Mouse (Mus musculus) small intestine, adult 2 months (tissue): Measurements from ENCODE around the gene Dcaf17. TPM values are rescaled to one million over a fixed set of nuclear protein-coding genes. Genes with fewer than 3 reads are reported as not detected.

Experiments used
- H3K27ac ChIP-seq: fragments of 200-500 bp; 2 replicates; pipeline ENCODE4 v1.5.1; 2012; ENCODE audit warnings: low read depth, low read length, control low read depth, inconsistent platforms; ENCODE audit not compliant: insufficient read depth
- H3K27me3 ChIP-seq: fragments of 200-500 bp; 2 replicates; pipeline ENCODE4 v1.6.1; 2012; ENCODE audit warnings: mild to moderate bottlenecking, moderate library complexity, low read length, inconsistent platforms; ENCODE audit not compliant: control insufficient read depth, insufficient read depth
- H3K36me3 ChIP-seq: fragments of 200-500 bp; 2 replicates; pipeline ENCODE4 v1.6.1; 2012; ENCODE audit warnings: mild to moderate bottlenecking, low read length, control low read depth, inconsistent platforms; ENCODE audit not compliant: control insufficient read depth, insufficient read depth
- H3K4me1 ChIP-seq: fragments of 200-500 bp; 2 replicates; pipeline ENCODE4 v1.6.1; 2012; ENCODE audit warnings: low read length, inconsistent platforms, mixed read lengths; ENCODE audit not compliant: control insufficient read depth, insufficient read depth, insufficient read length
- H3K4me3 ChIP-seq: fragments of 200-500 bp; 2 replicates; pipeline ENCODE4 v1.5.1; 2012; ENCODE audit warnings: low read depth, mild to moderate bottlenecking, control low read depth, inconsistent platforms, low read length, moderate library complexity
- CTCF ChIP-seq: fragments of 200-500 bp; IDR thresholded peaks from 2 replicates; pipeline ENCODE4 v1.5.1; 2012; ENCODE audit warnings: low read depth, mild to moderate bottlenecking, control low read depth, inconsistent platforms, low read length, moderate library complexity, mixed read lengths; ENCODE audit not compliant: insufficient replicate concordance, insufficient read length; ENCODE audit errors: extremely low read depth
- POLR2A ChIP-seq: fragments of 200-500 bp; IDR thresholded peaks from 2 replicates; pipeline ENCODE4 v1.6.1; 2012; ENCODE audit warnings: low read depth, mild to moderate bottlenecking, control low read depth, inconsistent platforms, low read length, moderate library complexity
- WGBS: fragments of 180-500 bp; shearing (Covaris S2); methylation state at CpG from one replicate; pipeline ENCODE4 v1.1.7; 2018; 5-methylcytosine and 5-hydroxymethylcytosine counted together
- polyA plus RNA-seq: library from polyadenylated mRNA; depleted of rRNA; stranded (reverse); fragments of >200 nt; gene quantifications from 2 replicates; pipeline ENCODE4 v1.2.3, GENCODE M21; 2012

The Dcaf17 gene
- polyA plus RNA-seq, 1 experiment: 2.1 TPM

DNA sequence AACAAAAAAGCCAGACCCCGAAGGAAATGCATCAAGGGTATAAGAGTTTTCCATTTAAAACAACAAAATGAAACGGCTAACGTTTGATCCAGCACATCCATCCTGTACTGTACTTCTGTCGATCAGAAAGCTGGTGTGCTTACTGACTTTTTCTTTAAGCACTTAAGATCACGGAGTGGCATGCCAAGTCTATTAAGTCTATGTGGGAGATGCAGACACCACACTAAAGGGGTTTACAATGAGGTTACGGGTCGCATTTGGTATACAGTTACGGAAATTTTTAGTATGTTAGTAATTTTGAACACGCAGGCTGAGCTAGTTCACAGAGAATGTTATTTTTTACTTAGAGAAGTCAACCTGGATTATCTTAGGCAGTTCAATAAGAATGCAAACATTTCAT lies 412 bp upstream of the Dcaf17 start:
- no peaks in the 10 kb centered on the region for H3K27me3 ChIP-seq
- H3K27ac ChIP-seq: no peak overlapping the region
- peak overlapping the region; percentile 82; the same call in 1 of the 2 replicates for H3K4me3 ChIP-seq

DNA sequence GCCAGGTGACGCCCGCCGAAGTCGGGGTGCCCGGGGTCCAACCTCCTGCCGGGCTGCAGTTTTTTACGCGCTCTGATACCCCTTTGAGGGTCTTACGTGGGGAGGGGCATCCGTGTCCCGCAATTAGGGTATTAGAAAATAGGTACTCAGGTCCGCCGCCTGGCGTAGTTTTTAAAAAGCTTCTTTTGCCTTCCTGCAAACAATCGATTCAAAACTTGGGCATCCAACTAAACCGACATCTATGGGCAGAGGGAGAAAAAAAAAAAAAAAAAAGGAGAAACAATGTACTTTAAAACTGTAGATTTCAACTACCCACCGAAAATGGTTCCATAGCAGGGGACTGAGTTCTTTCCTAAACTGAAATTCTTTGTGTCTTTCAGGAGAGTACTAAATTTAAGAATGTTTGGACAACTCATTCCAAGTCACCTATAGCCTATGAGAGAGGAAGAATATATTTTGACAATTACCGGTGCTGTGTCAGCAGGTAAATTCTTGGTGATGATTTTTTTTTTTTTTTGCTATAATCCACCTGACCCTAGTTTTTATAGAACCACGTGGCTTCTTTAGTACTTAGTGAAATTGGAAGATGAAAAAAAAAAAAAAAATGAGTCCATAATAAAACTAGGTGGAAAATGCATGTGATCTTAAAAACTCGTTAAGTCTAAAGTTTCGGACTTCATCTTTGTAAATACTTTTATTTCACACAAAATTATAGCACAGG lies 1.1 kb downstream of the Dcaf17 start:
- TF ChIP-seq POLR2A (no peak), CTCF (peak; percentile 15; the same call in 1 of the 2 replicates)
- Histone ChIP-seq H3K36me3 (peaks cover 4% of the 10 kb centered on the region), H3K4me1 (no peaks in the 10 kb centered on the region), H3K27ac (peak overlapping the region; percentile 98), H3K4me3 (peak overlapping the region; percentile 82), H3K27me3 (no peaks in the 10 kb centered on the region)
- 9% methylated on average over 21 of the region's 21 CpGs for WGBS

More for the DNA sequence above, 412 bp upstream of the Dcaf17 start:
- 17% methylated on average over 9 of the region's 9 CpGs for WGBS
- Histone ChIP-seq H3K4me1 (no peaks in the 10 kb centered on the region), H3K36me3 (no peaks in the 10 kb centered on the region)
- TF ChIP-seq POLR2A (no peak), CTCF (no peak)

DNA sequence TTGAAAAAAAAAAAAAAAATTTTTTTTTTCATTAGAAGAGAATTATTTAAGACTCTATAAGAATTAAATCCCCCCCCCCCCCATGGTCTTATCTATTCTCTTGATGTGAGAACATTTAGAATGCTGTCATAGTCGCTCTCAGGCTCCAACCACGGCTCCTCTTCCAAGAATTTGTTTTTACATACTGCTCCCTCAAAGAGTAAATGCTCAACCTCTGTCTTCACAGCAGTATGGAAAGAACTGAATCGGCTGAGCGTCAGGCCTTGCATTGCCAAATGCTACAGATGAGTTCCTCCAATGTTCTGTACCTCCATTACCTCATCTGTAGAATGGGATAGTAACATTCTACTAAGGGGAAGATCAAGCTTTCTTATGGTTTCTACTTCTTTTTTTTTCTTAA lies 16.5 kb downstream of the Dcaf17 start:
- Histone ChIP-seq H3K4me3 (no peak overlapping the region), H3K4me1 (no peaks in the 10 kb centered on the region), H3K27me3 (no peaks in the 10 kb centered on the region), H3K27ac (no peak overlapping the region), H3K36me3 (peaks cover 15% of the 10 kb centered on the region)
- TF ChIP-seq POLR2A: no peak
- TF ChIP-seq CTCF: no peak
- 95% methylated on average over 4 of the region's 4 CpGs for WGBS

DNA sequence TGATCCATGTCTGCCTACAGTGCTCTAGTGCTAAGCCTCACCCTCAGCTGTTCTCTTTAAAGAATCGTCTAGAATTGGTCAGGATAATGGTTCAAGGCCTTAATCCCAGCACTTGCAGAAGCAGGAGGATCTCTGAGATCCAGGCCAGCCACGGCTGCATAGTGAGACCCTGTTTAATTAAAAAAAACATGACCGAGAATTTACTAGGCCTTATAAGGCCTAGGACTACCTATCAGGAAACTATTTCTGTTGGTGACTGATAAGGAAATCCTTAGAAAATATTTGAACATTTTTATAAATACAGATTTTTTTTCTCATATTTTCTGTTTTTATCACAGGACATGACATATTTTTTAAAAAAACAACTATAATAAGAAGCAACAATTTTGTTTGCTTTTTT lies 18.2 kb downstream of the Dcaf17 start:
- TF ChIP-seq CTCF (no peak), POLR2A (no peak)
- H3K4me1 ChIP-seq: no peaks in the 10 kb centered on the region
- H3K27ac ChIP-seq: no peak overlapping the region
- WGBS: 88% methylated on average over 3 of the region's 3 CpGs
- no peaks in the 10 kb centered on the region for H3K27me3 ChIP-seq
- H3K4me3 ChIP-seq: no peak overlapping the region
- H3K36me3 ChIP-seq: peaks cover 15% of the 10 kb centered on the region

DNA sequence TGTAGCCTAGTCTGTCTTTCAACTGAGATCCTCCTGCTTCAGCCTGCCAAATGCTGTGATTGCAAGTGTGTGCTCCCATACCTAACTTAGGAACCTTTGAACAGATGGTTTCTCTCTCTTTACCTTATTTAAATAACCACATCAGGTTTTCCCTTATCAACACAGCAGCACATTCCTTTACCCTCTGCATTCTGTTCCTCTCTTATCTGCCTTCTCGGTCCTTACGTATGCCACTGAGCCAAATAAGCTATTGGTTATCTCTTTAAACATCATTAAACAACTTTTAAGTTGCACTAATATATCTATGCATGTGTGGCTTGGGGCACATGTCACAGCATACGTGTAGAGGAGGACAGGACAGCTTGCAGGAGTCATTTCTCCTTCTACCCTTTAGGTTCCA lies 18.7 kb downstream of the Dcaf17 start:
- H3K4me3 ChIP-seq: no peak overlapping the region
- H3K36me3 ChIP-seq: peaks cover 15% of the 10 kb centered on the region
- 65% methylated on average over 3 of the region's 3 CpGs for WGBS
- H3K27me3 ChIP-seq: no peaks in the 10 kb centered on the region
- TF ChIP-seq POLR2A: no peak
- no peak for TF ChIP-seq CTCF
- H3K4me1 ChIP-seq: no peaks in the 10 kb centered on the region
- no peak overlapping the region for H3K27ac ChIP-seq

DNA sequence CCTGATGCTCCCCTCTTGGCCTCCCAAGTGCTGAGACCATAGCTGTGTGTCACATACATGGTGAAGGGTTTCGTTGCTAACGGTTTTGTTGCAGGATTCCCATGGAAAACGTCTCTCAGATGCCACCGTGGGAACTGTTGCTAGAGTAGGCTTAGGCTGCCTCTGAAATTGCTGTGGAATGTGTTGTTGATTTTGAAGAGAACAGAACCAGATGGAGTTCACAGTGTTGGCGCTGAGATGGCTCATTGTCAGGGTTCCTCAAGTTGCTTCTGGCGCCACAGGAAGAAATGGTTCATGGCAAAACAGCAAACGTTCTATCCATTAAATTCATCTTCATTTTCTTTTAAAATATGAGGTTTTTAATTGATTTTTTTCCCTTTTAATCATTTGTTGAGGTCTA lies 27.3 kb downstream of the Dcaf17 start:
- Histone ChIP-seq H3K4me1 (peaks cover 4% of the 10 kb centered on the region; the same call in 1 of the 2 replicates), H3K27me3 (no peaks in the 10 kb centered on the region), H3K27ac (no peak overlapping the region), H3K36me3 (peaks cover 16% of the 10 kb centered on the region), H3K4me3 (no peak overlapping the region)
- TF ChIP-seq POLR2A (no peak), CTCF (no peak)
- 95% methylated on average over 7 of the region's 7 CpGs for WGBS

DNA sequence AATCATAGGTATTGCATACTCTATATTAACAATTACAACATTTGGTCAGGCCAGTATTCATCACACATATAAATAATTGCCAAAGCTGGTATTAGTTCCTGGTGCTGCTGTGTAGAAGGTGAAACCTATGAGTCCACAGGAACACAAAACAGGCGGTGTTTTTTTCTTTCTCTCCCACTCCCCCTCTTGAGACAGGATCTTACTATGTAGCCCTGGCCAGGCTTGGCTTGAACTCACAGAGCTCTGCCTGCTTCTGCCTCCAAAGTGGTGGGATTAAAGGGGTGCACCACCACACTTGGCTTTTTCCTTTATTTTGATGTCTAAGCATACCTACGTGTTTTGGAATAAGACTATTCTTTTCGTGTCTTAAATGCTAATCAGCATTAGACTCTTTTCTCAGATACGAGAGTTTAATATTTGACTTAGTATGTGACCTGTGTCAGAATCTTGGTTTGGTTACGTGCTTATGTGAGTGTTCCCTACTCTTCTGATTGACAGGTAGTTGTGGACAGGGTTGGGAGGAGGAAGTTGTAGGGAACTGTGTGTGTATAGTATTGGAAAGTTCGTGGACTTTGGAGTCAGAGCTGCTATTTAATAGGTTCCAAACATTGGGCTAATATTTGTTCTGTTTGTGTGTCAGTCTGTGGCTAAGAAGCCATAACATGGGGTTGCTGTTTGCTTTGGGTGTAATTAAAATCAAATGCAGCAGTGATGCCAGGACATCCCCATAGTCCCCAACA lies 28.5 kb downstream of the Dcaf17 start:
- no peaks in the 10 kb centered on the region for H3K27me3 ChIP-seq
- no peak for TF ChIP-seq POLR2A
- TF ChIP-seq CTCF: no peak
- 42% methylated on average over 6 of the region's 6 CpGs for WGBS
- peaks cover 4% of the 10 kb centered on the region; the same call in 1 of the 2 replicates for H3K4me1 ChIP-seq
- peaks cover 25% of the 10 kb centered on the region for H3K36me3 ChIP-seq
- H3K4me3 ChIP-seq: no peak overlapping the region
- no peak overlapping the region for H3K27ac ChIP-seq
